Mouse (Mus musculus): Measurements from ENCODE around the gene Btbd11.

DNA sequence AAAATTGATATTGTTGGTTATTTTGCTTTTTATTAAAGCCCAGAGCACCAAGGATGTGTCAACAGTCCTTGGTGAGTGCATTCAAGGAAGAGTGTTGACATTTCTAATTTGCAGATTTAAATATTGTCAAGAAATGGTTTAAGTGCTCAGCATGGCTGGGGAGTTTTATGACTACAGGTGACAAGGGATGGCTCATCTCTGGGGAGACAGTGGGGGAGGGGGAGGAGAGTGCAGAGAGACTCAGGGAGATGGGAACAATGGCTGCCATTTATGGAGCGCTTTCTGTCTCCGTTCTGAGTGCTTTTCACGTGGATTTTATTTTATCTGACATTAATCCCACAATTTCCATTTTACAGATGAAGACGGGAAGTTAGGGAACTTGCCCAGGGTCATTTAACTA lies 81.9 kb downstream of the Btbd11 start:
- TF ChIP-seq CTCF (IDR thresholded peaks at IDR 0.05; ENCODE audit: low read depth, low read length) (no peak), POLR2A (IDR thresholded peaks at IDR 0.05; ENCODE audit: extremely low read depth, insufficient read depth, low read length) (no peak)

All from liver, adult 2 months (tissue).